Mouse (Mus musculus) left cerebral cortex, adult 2 months (tissue): ENCODE data around the gene Gm45711. TPM values are rescaled to one million over a fixed set of nuclear protein-coding genes. Genes with fewer than 3 reads are reported as not detected.
A peak's percentile ranks its signal among the peaks of the same experiment; 100 is the strongest.

Experiments
- DNase-seq, 2 experiments: peaks; one replicate each; pipeline ENCODE4 v3.0.0; 2021 to 2022; ENCODE audit warnings: low spot score in 2 of 2, mixed read lengths in 1 of 2; ENCODE audit errors: extremely low spot score in 1 of 2
- H3K27ac ChIP-seq: fragments of 200-600 bp; 2 replicates; pipeline ENCODE4 v1.8.1; 2022
- H3K4me3 ChIP-seq: fragments of 200-600 bp; 2 replicates; pipeline ENCODE4 v1.8.1; 2022
- CTCF ChIP-seq: fragments of 200-600 bp; IDR thresholded peaks from 2 replicates; pipeline ENCODE4 v1.8.1; 2022; ENCODE audit warnings: antibody characterized with exemption, mild to moderate bottlenecking, moderate library complexity
- intact Hi-C: fragments of 180-260 bp; cut with DNase I; formaldehyde crosslinking; loops from one replicate; pipeline ENCODE4 v1.15.1; 2025
- total RNA-seq, 2 experiments: library from RNA; stranded (reverse); gene quantifications; 2 replicates each; pipeline ENCODE4 v1.2.3; 2021

Gm45711 gene
- total RNA-seq, 2 experiments from 2014 or later, result not detected

DNA sequence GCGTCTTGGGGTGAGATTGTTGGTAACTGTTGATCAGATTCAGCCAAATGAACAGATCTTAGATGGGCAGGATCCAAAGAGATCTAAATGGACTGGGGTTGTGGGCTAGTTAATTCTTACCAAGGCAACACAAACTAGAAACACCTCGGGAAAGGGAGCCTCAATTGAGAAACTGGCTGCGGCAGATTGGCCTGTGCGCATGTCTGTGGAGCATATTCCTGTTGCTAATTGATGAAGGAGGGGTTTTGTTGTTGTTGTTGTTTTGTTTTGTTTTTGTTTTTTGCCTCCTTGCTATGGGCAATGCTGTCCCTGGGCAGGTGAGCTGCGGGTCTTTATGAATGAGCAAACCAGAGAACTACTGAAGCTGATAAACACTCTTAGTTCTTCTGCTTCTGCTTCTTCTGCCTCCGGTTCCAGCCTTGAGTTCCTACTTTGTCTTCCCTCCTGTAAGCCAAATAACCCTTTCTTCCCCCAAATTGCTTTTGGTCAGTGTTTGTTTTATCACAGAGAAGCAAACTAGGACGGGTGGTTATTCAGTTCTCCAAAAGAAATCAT lies 60.4 kb downstream of the Gm45711 start:
- Histone ChIP-seq H3K4me3 (no peak overlapping the region), H3K27ac (no peak overlapping the region)
- no peak for TF ChIP-seq CTCF
- intact Hi-C loops, result no loop called here
- no peak for DNase-seq

GRCm38 (mm10) chr8:104248276-104248675 lies 61.6 kb downstream of the Gm45711 start, which contains the start of gene Tk2:
Gene Tk2 (minus strand): TSS chr8:104248558.
- peak; percentile 72 to 73 for DNase-seq
- Histone ChIP-seq H3K27ac (peak within 1 kb of the TSS; percentile 89), H3K4me3 (peak within 1 kb of the TSS; percentile 88)
- no peak for TF ChIP-seq CTCF
- intact Hi-C loops, result no loop called here

DNA sequence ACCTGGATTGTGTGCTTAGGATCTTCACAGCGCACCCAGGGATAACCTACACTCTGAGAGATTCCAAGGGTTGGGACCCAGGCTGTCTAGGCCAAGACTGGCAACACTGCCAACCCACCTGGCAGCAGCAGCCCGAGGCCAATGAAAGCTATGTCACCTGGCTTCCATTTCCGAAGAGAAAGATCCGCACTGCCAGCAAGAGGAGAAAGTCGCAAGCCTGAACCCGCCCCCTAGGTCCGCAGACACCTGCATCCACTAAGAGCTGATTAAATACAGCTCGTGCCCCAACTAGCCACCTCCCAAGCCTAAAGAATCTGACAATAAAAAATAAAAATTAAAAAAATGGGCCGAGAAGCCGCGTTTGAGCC lies 62.0 kb downstream of the Gm45711 start:
- DNase-seq, result no peak
- Histone ChIP-seq H3K4me3 (peak overlapping the region; percentile 88), H3K27ac (peak overlapping the region; percentile 89)
- intact Hi-C loops, result no loop called here
- no peak for TF ChIP-seq CTCF

DNA sequence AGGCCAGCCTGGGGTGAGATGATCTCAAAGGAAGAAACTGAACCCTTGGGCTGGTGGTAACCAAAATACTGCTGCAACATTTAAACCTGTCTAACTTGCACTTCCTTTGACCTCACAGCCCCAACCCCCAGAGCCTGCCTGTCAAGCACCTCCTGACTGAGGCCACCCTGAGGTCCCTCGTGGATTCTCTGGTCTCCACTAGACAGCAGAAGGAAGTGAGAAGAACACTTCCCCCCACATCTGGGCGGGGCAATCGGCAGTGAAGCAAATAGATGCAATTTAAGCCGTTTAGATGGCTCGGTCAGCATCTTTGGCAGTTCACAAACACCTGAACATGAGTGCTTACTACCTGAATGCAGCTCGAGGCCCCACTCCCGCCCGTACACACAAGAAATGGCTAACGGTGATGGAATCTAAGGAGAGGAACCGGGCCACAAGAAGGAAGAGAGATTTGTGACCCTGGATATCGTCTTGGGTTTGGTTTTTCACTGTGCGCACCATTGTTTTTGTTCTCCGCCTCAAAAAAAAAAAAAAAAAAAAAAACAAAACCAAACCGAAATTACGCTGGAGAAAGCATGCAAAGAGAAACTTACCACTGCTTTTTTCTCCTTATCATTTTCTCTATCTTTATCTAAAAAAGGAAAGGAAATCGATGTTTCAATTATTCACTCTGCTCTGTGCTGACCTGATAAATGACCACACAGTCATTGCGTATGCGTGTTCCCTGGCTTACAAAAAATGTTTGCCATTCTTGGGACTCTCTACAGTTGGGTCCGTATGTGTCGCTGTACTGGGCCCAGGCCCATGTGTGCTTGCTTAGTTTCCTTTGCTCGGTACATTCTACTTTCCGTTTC lies 62.6 kb downstream of the Gm45711 start:
- intact Hi-C loops, result no loop called here
- TF ChIP-seq CTCF, result no peak
- DNase-seq, result no peak
- H3K4me3 ChIP-seq, result peak overlapping the region; percentile 88
- no peak overlapping the region for H3K27ac ChIP-seq

- intact Hi-C loops, result no loop called here
- no peak for DNase-seq
- TF ChIP-seq CTCF, result no peak
- Histone ChIP-seq H3K4me3 (no peak overlapping the region), H3K27ac (no peak overlapping the region)
These were observed 63.3 kb downstream of the Gm45711 start for GRCm38 (mm10) chr8:104246621-104247020.

GRCm38 (mm10) chr8:104242038-104242644 lies 67.7 kb downstream of the Gm45711 start:
- H3K4me3 ChIP-seq, result no peak overlapping the region
- intact Hi-C loops, result no loop called here
- no peak for DNase-seq
- H3K27ac ChIP-seq, result no peak overlapping the region
- no peak for TF ChIP-seq CTCF

DNA sequence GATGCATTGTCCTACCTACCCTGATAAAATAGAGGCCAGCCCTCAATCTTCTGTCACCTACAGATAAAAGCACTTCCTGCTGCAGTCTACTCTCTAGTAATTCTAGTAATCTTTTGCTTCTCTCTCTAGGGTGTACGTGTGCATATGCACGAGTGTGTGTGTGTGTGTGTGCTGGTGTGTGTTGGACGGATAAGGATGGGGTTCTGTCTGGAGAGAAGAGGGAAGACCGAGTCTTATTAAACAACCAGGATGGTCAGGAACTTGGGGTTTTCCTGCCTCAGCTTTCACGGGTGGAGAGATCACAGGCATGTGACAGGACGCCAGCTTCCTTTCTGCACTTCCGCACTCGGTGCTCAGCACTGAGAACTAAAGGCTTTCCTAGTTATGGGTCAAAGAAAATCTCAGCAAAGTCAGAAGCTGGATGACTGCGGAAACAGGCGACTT lies 70.4 kb downstream of the Gm45711 start:
- Histone ChIP-seq H3K4me3 (no peak overlapping the region), H3K27ac (no peak overlapping the region)
- intact Hi-C loops, result no loop called here
- DNase-seq, result no peak
- no peak for TF ChIP-seq CTCF

- peak; percentile 28 for TF ChIP-seq CTCF
- Histone ChIP-seq H3K4me3 (no peak overlapping the region), H3K27ac (no peak overlapping the region)
- intact Hi-C loops, result no loop called here
- DNase-seq, result no peak
These were observed 75.3 kb downstream of the Gm45711 start for GRCm38 (mm10) chr8:104234573-104234972.

- intact Hi-C loops, result no loop called here
- Histone ChIP-seq H3K4me3 (no peak overlapping the region), H3K27ac (no peak overlapping the region)
- no peak for DNase-seq
- no peak for TF ChIP-seq CTCF
These were observed 77.0 kb downstream of the Gm45711 start for GRCm38 (mm10) chr8:104232919-104233318.

DNA sequence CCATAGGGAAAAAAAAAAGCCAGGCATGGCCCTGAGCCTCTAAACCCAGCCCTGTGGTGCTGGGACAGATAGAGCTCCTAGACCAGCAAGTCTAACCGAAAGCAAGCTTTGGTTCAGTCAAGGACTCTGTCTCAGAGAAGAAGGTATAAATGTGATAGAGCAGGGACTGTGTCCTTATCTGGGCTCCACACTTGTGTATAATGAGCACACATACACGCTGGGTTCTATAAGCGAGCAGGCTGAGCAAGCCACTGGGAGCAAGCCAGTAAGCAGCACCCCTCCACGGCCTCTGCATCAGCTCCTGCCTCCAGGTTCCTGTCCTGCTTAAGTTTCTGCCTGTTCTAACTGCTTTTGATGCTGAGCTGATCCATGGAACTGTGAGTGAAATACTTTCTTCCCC lies 77.8 kb downstream of the Gm45711 start:
- H3K4me3 ChIP-seq, result no peak overlapping the region
- DNase-seq, result no peak
- no peak overlapping the region for H3K27ac ChIP-seq
- intact Hi-C loops, result no loop called here
- TF ChIP-seq CTCF, result no peak

Other genes starting within 250 kb of the Gm45711 start
- 10 to 100 TPM; 11.7 to 12.0 TPM for gene Cdh5, start 208.5 kb downstream of the Gm45711 start, total RNA-seq
- gene Bean1, start 139.6 kb downstream of the Gm45711 start, total RNA-seq, result 10 to 100 TPM in 1 of 2 experiments, 1 to 10 TPM in 1; 9.3 to 12.2 TPM
- 10 to 100 TPM; 40.3 to 41.6 TPM for gene Tk2, start 61.5 kb downstream of the Gm45711 start, total RNA-seq
- gene Cklf, start 59.2 kb downstream of the Gm45711 start, total RNA-seq, result 1 to 10 TPM; 6.7 to 8.1 TPM
- not detected for gene Cmtm2a, start 16.9 kb downstream of the Gm45711 start, total RNA-seq
- not detected for gene Cmtm1, start 64 bp upstream of the Gm45711 start, total RNA-seq
- gene Gm11020, start 11.5 kb upstream of the Gm45711 start, total RNA-seq, result not detected
- gene Cmtm2b, start 12.1 kb upstream of the Gm45711 start, total RNA-seq, result not detected
- 10 to 100 TPM; 11.9 to 12.8 TPM for gene Cmtm3, start 29.3 kb upstream of the Gm45711 start, total RNA-seq
- gene Cmtm4, start 85.7 kb upstream of the Gm45711 start, total RNA-seq, result 10 to 100 TPM; 86.7 to 87.4 TPM
- 100 to 1,000 TPM; 279 to 326 TPM for gene Dync1li2, start 133.0 kb upstream of the Gm45711 start, total RNA-seq
- 1 to 10 TPM; 1.9 to 2.0 TPM for gene Terb1, start 199.8 kb upstream of the Gm45711 start, total RNA-seq
- 10 to 100 TPM; 47.0 to 51.2 TPM for gene Nae1, start 224.6 kb upstream of the Gm45711 start, total RNA-seq
- 10 to 100 TPM; 31.9 to 32.3 TPM for gene Car7, start 224.6 kb upstream of the Gm45711 start, total RNA-seq